Mouse (Mus musculus) megakaryocyte, embryonic 14.5 days (primary cell): ENCODE results near the gene Hoxa11. TPM values are rescaled to one million over a fixed set of nuclear protein-coding genes. Genes with fewer than 3 reads are reported as not detected.
A peak's percentile ranks its signal among the peaks of the same experiment; 100 is the strongest.

ENCODE experiments used
- H3K27me3 ChIP-seq: replicated peaks from 2 replicates; pipeline ENCODE3; 2012; ENCODE audit warnings: inconsistent platforms
- H3K36me3 ChIP-seq: replicated peaks from 2 replicates; pipeline ENCODE3; 2012; ENCODE audit warnings: low read length, inconsistent platforms, mixed read lengths
- H3K4me1 ChIP-seq: 2 replicates; pipeline ENCODE4 v1.6.1; 2012; ENCODE audit warnings: inconsistent platforms
- H3K4me3 ChIP-seq: replicated peaks from 2 replicates; pipeline ENCODE3; 2012; ENCODE audit warnings: moderate library complexity, mild to moderate bottlenecking, inconsistent platforms
- H3K9me3 ChIP-seq: 2 replicates; pipeline ENCODE4 v1.6.1; 2012; ENCODE audit warnings: inconsistent platforms
- FLI1 ChIP-seq: IDR thresholded peaks from 2 replicates; pipeline ENCODE4 v1.6.1; 2012; ENCODE audit warnings: low read length, inconsistent platforms, mixed read lengths
- GATA1 ChIP-seq: IDR thresholded peaks from 3 replicates; pipeline ENCODE4 v1.6.1; 2012; ENCODE audit warnings: mixed read lengths, low read length, inconsistent platforms, borderline replicate concordance
- polyA plus RNA-seq: library from polyadenylated mRNA; stranded (reverse); fragments of >175 nt; gene quantifications from 2 replicates; pipeline ENCODE4 v1.2.3, GENCODE M21; 2012; ENCODE audit warnings: low replicate concordance; ENCODE audit not compliant: insufficient read depth

Hoxa11 gene
- polyA plus RNA-seq, 1 experiment: not detected

DNA sequence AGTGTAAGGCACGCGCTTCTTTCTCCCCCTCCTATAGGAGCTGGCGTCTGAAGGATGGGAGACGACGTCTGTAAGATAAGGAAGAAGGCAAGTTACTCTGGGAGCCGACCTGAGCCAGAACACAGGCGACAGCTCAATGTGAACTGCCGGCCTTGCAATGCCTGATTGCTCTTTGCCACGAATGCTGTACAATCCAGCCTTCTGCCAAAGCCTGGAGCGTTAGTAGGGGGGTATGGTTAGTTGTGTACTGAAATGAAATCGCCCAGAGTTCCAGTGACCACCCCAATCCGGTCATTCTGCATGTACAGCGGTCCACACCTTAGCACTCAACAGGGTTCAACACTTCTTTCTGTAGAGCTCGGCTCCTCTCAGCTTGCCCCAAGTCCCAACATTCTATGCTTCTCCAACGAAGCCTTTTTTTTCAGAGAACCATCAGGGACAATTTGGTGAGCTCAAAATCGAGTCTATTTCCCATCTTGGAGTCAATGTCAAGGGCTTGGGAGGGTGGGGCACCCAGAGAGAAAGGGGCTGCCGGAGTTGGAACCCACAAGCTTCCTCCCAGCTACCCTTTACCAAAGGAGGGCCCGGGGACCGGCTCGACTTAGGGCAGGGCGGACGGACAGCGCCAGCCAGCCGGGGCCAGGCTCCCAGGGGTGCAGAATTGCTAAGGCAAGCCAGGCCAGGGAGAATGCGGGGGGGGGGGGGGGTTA is 13.6 kb upstream of the Hoxa11 start:
- Histone ChIP-seq H3K36me3 (no peaks in the 10 kb centered on the region), H3K9me3 (no peaks in the 10 kb centered on the region), H3K27me3 (peaks cover 89% of the 10 kb centered on the region), H3K4me1 (peaks cover 39% of the 10 kb centered on the region), H3K4me3 (no peak overlapping the region)
- TF ChIP-seq GATA1 (no peak), FLI1 (no peak)

- H3K4me3 ChIP-seq: no peak overlapping the region
- H3K36me3 ChIP-seq: no peaks in the 10 kb centered on the region
- H3K9me3 ChIP-seq: 0 out of 2 replicates have a peak, but pooled peaks cover 14% of the 10 kb centered on the region
- peaks cover 45% of the 10 kb centered on the region for H3K4me1 ChIP-seq
- H3K27me3 ChIP-seq: peaks cover 89% of the 10 kb centered on the region
- TF ChIP-seq FLI1 (no peak), GATA1 (no peak)
Measured at GRCm38 (mm10) chr6:52256956-52257355, 11.3 kb upstream of the Hoxa11 start.

DNA sequence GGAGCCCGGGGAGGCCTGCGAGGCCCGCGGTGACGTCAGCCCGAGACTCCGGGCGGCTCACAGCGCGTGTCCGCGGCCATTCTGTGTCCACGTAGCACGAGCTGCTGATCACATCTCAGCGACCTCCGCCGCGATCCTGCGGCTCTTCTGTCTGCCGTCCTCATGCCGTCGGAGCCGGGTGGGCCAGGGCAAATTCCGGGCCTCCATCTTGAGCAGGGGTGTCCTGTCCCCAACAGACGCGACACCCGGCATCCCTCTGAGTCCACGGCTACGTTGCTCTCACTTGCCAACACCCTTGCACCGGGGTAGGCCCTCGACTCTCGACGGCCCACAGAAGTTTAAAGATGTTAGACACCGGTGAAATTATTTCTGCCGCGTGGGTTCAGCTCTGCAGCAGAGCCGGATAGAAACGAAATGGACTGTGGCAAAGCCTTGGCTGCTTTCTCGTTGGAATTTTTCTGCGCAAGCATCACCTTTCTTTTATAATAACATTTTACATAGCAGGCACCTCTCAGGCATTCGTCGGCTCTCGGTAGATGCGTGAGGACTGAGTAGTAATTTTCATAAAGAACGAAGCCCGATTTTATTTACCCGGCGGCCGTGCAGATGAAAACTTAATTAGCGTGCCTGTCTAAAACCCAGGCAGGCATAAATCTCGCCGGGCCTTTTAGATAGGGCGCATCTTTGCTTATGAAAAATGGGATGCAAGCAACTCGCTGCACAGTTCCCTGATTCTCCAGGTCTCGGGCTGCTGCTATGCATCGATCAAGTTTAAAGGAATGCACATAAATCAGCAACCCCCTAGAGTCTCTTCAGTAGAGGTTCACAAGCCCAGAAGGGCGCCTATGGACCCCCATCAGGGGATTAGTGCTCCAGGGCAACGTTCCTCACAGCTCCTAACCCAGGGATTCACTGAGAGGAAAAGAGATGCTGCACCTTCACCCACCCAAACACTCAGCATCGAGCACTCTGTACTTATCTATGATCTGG is 8.2 kb upstream of the Hoxa11 start:
- Histone ChIP-seq H3K36me3 (no peaks in the 10 kb centered on the region), H3K9me3 (peaks cover 16% of the 10 kb centered on the region; the same call in 1 of the 2 replicates), H3K4me1 (peaks cover 30% of the 10 kb centered on the region), H3K4me3 (peak overlapping the region; percentile 81), H3K27me3 (peaks cover 91% of the 10 kb centered on the region)
- TF ChIP-seq GATA1: no peak
- no peak for TF ChIP-seq FLI1

DNA sequence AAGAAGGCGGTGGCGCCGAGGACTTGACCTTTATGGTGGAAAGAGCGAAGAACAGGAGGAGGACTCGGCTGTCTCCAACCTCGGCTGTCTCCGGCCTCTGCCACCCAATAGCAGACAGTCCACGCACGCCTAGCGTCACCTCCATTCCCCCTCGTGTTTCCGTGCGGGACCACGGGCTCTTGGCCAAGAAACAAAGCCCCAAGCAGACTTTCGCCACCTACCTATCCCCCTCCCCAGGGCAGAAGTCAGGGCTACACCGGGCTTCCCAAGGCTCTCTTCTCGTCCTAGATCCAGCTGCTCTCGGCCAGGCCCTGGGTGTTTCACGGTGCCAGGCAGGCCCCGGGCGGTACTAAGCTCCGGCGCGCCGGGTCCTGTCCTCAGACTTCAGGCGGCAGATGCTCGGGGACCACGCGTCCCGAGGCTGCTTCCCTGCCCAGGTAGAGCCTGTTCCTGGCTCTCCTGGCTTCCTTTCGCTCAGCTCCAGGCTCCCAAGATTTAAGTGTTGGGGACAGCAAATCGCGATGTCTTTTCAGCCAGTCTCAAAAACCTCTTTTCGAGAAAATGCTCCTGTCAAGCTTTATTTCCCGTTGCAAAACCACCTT is 7.3 kb upstream of the Hoxa11 start:
- H3K4me1 ChIP-seq: peaks cover 38% of the 10 kb centered on the region
- TF ChIP-seq FLI1 (no peak), GATA1 (no peak)
- H3K36me3 ChIP-seq: no peaks in the 10 kb centered on the region
- no peak overlapping the region for H3K4me3 ChIP-seq
- peaks cover 16% of the 10 kb centered on the region; the same call in 1 of the 2 replicates for H3K9me3 ChIP-seq
- peaks cover 91% of the 10 kb centered on the region for H3K27me3 ChIP-seq

DNA sequence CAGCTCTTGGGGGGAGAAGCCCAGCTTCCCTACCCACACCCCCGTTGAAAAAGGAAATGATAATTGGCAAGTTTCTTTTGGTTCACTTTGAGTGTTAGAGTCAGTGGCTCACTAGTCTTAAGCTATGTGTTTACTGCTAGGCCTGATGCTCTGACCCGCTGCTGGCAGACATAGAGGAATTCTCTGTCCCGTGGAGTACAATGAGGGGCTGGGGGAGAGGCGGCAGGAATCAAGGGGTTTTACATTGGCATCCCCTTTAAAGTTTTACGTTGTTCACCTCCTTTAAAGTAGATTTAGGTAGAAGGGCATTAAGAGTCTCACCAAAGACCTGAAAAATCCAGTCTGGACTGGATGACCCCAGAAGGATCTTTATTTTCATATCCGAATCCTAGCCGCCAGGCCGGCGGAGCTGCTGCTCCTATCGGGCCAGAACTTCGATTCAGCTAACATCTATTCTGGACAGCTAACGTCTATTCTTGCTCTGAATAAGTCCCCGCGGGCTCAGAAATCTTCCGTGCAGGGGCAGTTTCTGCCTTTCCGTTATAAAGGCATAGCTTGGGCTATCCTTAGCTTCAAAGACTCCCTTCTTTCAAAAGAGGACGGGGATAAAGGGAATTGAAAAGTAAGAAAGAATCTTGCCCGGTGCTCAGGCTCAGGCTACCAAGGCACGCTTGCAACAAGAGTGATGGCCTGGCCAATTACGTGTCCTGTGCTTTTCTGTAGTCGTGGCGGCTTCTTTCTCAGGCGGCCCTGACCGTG is 6.6 kb upstream of the Hoxa11 start:
- H3K27me3 ChIP-seq: peaks cover 92% of the 10 kb centered on the region
- no peaks in the 10 kb centered on the region for H3K36me3 ChIP-seq
- no peak overlapping the region for H3K4me3 ChIP-seq
- peaks cover 16% of the 10 kb centered on the region; the same call in 1 of the 2 replicates for H3K9me3 ChIP-seq
- peaks cover 38% of the 10 kb centered on the region for H3K4me1 ChIP-seq
- no peak for TF ChIP-seq FLI1
- no peak for TF ChIP-seq GATA1

- H3K9me3 ChIP-seq: peaks cover 16% of the 10 kb centered on the region; the same call in 1 of the 2 replicates
- H3K27me3 ChIP-seq: peaks cover 95% of the 10 kb centered on the region
- H3K36me3 ChIP-seq: no peaks in the 10 kb centered on the region
- peaks cover 46% of the 10 kb centered on the region for H3K4me1 ChIP-seq
- no peak for TF ChIP-seq FLI1
- TF ChIP-seq GATA1: no peak
- no peak overlapping the region for H3K4me3 ChIP-seq
Measured at GRCm38 (mm10) chr6:52251177-52251879, 5.7 kb upstream of the Hoxa11 start.

- TF ChIP-seq GATA1 (no peak), FLI1 (no peak)
- peaks cover 98% of the 10 kb centered on the region for H3K27me3 ChIP-seq
- H3K4me1 ChIP-seq: peaks cover 61% of the 10 kb centered on the region
- H3K36me3 ChIP-seq: no peaks in the 10 kb centered on the region
- H3K4me3 ChIP-seq: no peak overlapping the region
- H3K9me3 ChIP-seq: peaks cover 16% of the 10 kb centered on the region; the same call in 1 of the 2 replicates
Measured at GRCm38 (mm10) chr6:52249826-52250225, 4.2 kb upstream of the Hoxa11 start.

GRCm38 (mm10) chr6:52249415-52249738 is 3.8 kb upstream of the Hoxa11 start:
- H3K4me1 ChIP-seq: peaks cover 63% of the 10 kb centered on the region
- no peak for TF ChIP-seq GATA1
- TF ChIP-seq FLI1: no peak
- H3K9me3 ChIP-seq: peaks cover 16% of the 10 kb centered on the region; the same call in 1 of the 2 replicates
- no peaks in the 10 kb centered on the region for H3K36me3 ChIP-seq
- peak overlapping the region; percentile 56 for H3K4me3 ChIP-seq
- H3K27me3 ChIP-seq: peaks cover 100% of the 10 kb centered on the region
